Mouse (Mus musculus) heart, embryonic 12.5 days (tissue): ENCODE data around the gene Sim1. TPM values are rescaled to one million over a fixed set of nuclear protein-coding genes. Genes with fewer than 3 reads are reported as not detected.

ENCODE experiments used
- ATAC-seq: fragments of 200-750 bp; cut with Nextera tagmentation; 2 replicates; pipeline ENCODE4 v1.8.0; 2017; ENCODE audit warnings: moderate TSS enrichment, moderate library complexity; ENCODE audit not compliant: insufficient number of reproducible peaks, low FRiP score
- H3K27ac ChIP-seq: fragments of 300-500 bp; sonication (generic); 2 replicates; pipeline ENCODE4 v1.5.1; 2016; ENCODE audit warnings: mild to moderate bottlenecking, moderate library complexity; ENCODE audit not compliant: poor library complexity, severe bottlenecking
- H3K27me3 ChIP-seq: fragments of 300-500 bp; sonication (generic); replicated peaks from 2 replicates; pipeline ENCODE4 v1.6.1; 2016; ENCODE audit warnings: mild to moderate bottlenecking, moderate library complexity
- H3K36me3 ChIP-seq: fragments of 300-500 bp; sonication (generic); 2 replicates; pipeline ENCODE4 v1.6.1; 2016; ENCODE audit warnings: mild to moderate bottlenecking, moderate library complexity
- H3K4me1 ChIP-seq: fragments of 300-500 bp; sonication (generic); replicated peaks from 2 replicates; pipeline ENCODE4 v1.6.1; 2016; ENCODE audit warnings: mild to moderate bottlenecking
- H3K4me2 ChIP-seq: fragments of 300-500 bp; sonication (generic); 2 replicates; pipeline ENCODE4 v1.6.1; 2016; ENCODE audit warnings: mild to moderate bottlenecking, moderate library complexity
- H3K4me3 ChIP-seq: fragments of 300-500 bp; sonication (generic); 2 replicates; pipeline ENCODE4 v1.5.1; 2016; ENCODE audit warnings: mild to moderate bottlenecking
- H3K9ac ChIP-seq: fragments of 300-500 bp; sonication (generic); 2 replicates; pipeline ENCODE4 v1.6.1; 2016; ENCODE audit warnings: mild to moderate bottlenecking, moderate library complexity
- H3K9me3 ChIP-seq: fragments of 300-500 bp; sonication (generic); replicated peaks from 2 replicates; pipeline ENCODE4 v1.6.1; 2016; ENCODE audit warnings: mild to moderate bottlenecking, moderate library complexity
- WGBS: fragments of 180-500 bp; shearing (Covaris S2); methylation state at CpG from one replicate; pipeline ENCODE4 v1.1.7; 2016; 5-methylcytosine and 5-hydroxymethylcytosine counted together
- polyA plus RNA-seq: library from polyadenylated mRNA; unstranded; fragments of >200 nt; fragmentation: Nextera tagmentation; extraction: Ambion mirVana; gene quantifications from 2 replicates; pipeline ENCODE4 v1.2.1, GENCODE M21; 2016

The Sim1 gene
- not detected in 2 replicates for polyA plus RNA-seq

- peak within 1 kb of the TSS; percentile 50 for H3K4me3 ChIP-seq
- H3K9ac ChIP-seq: 0 out of 2 replicates have a peak within 1 kb of the TSS, but pooled peaks have one; percentile 13
- under 1% methylated on average over 58 of the region's 62 CpGs for WGBS
- peaks cover 70% of the 10 kb centered on the region for H3K27me3 ChIP-seq
- H3K4me2 ChIP-seq: peak within 1 kb of the TSS; percentile 85
- H3K9me3 ChIP-seq: no peaks in the 10 kb centered on the region
- no peaks in the 10 kb centered on the region for H3K36me3 ChIP-seq
- H3K27ac ChIP-seq: no peak within 1 kb of the TSS
- peaks cover 21% of the 10 kb centered on the region for H3K4me1 ChIP-seq
- peak; percentile 90 for ATAC-seq
Measured at GRCm38 (mm10) chr10:50894170-50894991, at the start of gene Sim1. TSS of gene Sim1 (plus strand) at chr10:50894754.

- Histone ChIP-seq H3K27me3 (no peaks in the 10 kb centered on the region), H3K9ac (no peak overlapping the region), H3K4me1 (no peaks in the 10 kb centered on the region), H3K27ac (no peak overlapping the region), H3K4me2 (no peak overlapping the region), H3K4me3 (no peak overlapping the region), H3K36me3 (no peaks in the 10 kb centered on the region), H3K9me3 (no peaks in the 10 kb centered on the region)
- ATAC-seq: no peak
- 74% methylated on average over 4 of the region's 4 CpGs for WGBS
Measured at GRCm38 (mm10) chr10:50868202-50868601, 26.4 kb upstream of the Sim1 start.

GRCm38 (mm10) chr10:50876952-50877351 is 17.6 kb upstream of the Sim1 start:
- H3K4me3 ChIP-seq: no peak overlapping the region
- ATAC-seq: no peak
- H3K9me3 ChIP-seq: no peaks in the 10 kb centered on the region
- 78% methylated on average over 5 of the region's 5 CpGs for WGBS
- H3K36me3 ChIP-seq: no peaks in the 10 kb centered on the region
- no peaks in the 10 kb centered on the region for H3K27me3 ChIP-seq
- no peak overlapping the region for H3K27ac ChIP-seq
- no peaks in the 10 kb centered on the region for H3K4me1 ChIP-seq
- H3K9ac ChIP-seq: no peak overlapping the region
- no peak overlapping the region for H3K4me2 ChIP-seq

- no peak overlapping the region for H3K27ac ChIP-seq
- H3K4me2 ChIP-seq: no peak overlapping the region
- WGBS: 16% methylated on average over 2 of the region's 2 CpGs
- H3K9me3 ChIP-seq: no peaks in the 10 kb centered on the region
- H3K36me3 ChIP-seq: no peaks in the 10 kb centered on the region
- H3K4me1 ChIP-seq: no peaks in the 10 kb centered on the region
- H3K27me3 ChIP-seq: 0 out of 2 replicates have a peak, but pooled peaks cover 6% of the 10 kb centered on the region
- H3K4me3 ChIP-seq: no peak overlapping the region
- ATAC-seq: no peak
- H3K9ac ChIP-seq: no peak overlapping the region
Measured at GRCm38 (mm10) chr10:50881476-50882069, 13.0 kb upstream of the Sim1 start.

GRCm38 (mm10) chr10:50882366-50882765 is 12.2 kb upstream of the Sim1 start:
- Histone ChIP-seq H3K27ac (no peak overlapping the region), H3K4me3 (no peak overlapping the region), H3K36me3 (no peaks in the 10 kb centered on the region), H3K4me1 (no peaks in the 10 kb centered on the region), H3K9me3 (no peaks in the 10 kb centered on the region), H3K4me2 (no peak overlapping the region), H3K27me3 (0 out of 2 replicates have a peak, but pooled peaks cover 6% of the 10 kb centered on the region), H3K9ac (no peak overlapping the region)
- no peak for ATAC-seq
- WGBS: 79% methylated on average over 2 of the region's 2 CpGs

GRCm38 (mm10) chr10:50886305-50886704 is 8.2 kb upstream of the Sim1 start:
- Histone ChIP-seq H3K9me3 (no peaks in the 10 kb centered on the region), H3K9ac (no peak overlapping the region), H3K4me3 (no peak overlapping the region), H3K27ac (no peak overlapping the region), H3K27me3 (peaks cover 36% of the 10 kb centered on the region), H3K36me3 (no peaks in the 10 kb centered on the region), H3K4me2 (no peak overlapping the region), H3K4me1 (no peaks in the 10 kb centered on the region)
- ATAC-seq: no peak
- 54% methylated on average over 4 of the region's 4 CpGs for WGBS

GRCm38 (mm10) chr10:50890621-50891020 is 3.9 kb upstream of the Sim1 start:
- Histone ChIP-seq H3K4me3 (no peak overlapping the region), H3K9me3 (no peaks in the 10 kb centered on the region), H3K4me2 (no peak overlapping the region), H3K36me3 (no peaks in the 10 kb centered on the region), H3K27ac (no peak overlapping the region), H3K4me1 (peaks cover 21% of the 10 kb centered on the region), H3K27me3 (peaks cover 73% of the 10 kb centered on the region), H3K9ac (no peak overlapping the region)
- ATAC-seq: no peak
- WGBS: 15% methylated on average over 6 of the region's 6 CpGs

- Histone ChIP-seq H3K4me1 (peaks cover 21% of the 10 kb centered on the region), H3K27ac (no peak overlapping the region), H3K4me3 (no peak overlapping the region), H3K4me2 (peak overlapping the region; percentile 1), H3K9ac (no peak overlapping the region), H3K9me3 (no peaks in the 10 kb centered on the region), H3K27me3 (peaks cover 77% of the 10 kb centered on the region), H3K36me3 (no peaks in the 10 kb centered on the region)
- WGBS: under 1% methylated on average over 26 of the region's 26 CpGs
- ATAC-seq: no peak
Measured at GRCm38 (mm10) chr10:50891876-50892711, 2.5 kb upstream of the Sim1 start.

- Histone ChIP-seq H3K4me1 (peaks cover 21% of the 10 kb centered on the region), H3K9me3 (no peaks in the 10 kb centered on the region), H3K4me2 (peak overlapping the region; percentile 1; the same call in 1 of the 2 replicates), H3K27me3 (peaks cover 77% of the 10 kb centered on the region), H3K27ac (no peak overlapping the region), H3K9ac (no peak overlapping the region), H3K36me3 (no peaks in the 10 kb centered on the region), H3K4me3 (no peak overlapping the region)
- no peak for ATAC-seq
- under 1% methylated on average over 15 of the region's 15 CpGs for WGBS
Measured at GRCm38 (mm10) chr10:50892751-50893320, 1.7 kb upstream of the Sim1 start.

- 4% methylated on average over 10 of the region's 10 CpGs for WGBS
- peaks cover 21% of the 10 kb centered on the region for H3K4me1 ChIP-seq
- no peaks in the 10 kb centered on the region for H3K36me3 ChIP-seq
- H3K9ac ChIP-seq: no peak overlapping the region
- no peak overlapping the region for H3K4me2 ChIP-seq
- peaks cover 74% of the 10 kb centered on the region for H3K27me3 ChIP-seq
- no peak overlapping the region for H3K27ac ChIP-seq
- H3K9me3 ChIP-seq: no peaks in the 10 kb centered on the region
- no peak overlapping the region for H3K4me3 ChIP-seq
- ATAC-seq: no peak
Measured at GRCm38 (mm10) chr10:50893546-50893945, 1.0 kb upstream of the Sim1 start.
